Mouse (Mus musculus) macrophage (primary cell): ENCODE data around the gene Wars. TPM values are rescaled to one million over a fixed set of nuclear protein-coding genes. Genes with fewer than 3 reads are reported as not detected.
"Not testable (repeated sequence)": the region's sequence is repeated elsewhere in the genome, so short reads cannot be mapped to it uniquely, and the experiment has no call there.

Source experiments
- H3K27ac ChIP-seq: fragments of 350-480 bp; formaldehyde crosslinking; 2 replicates; pipeline ENCODE4 v1.9.0; 2021
- H3K36me3 ChIP-seq: fragments of 350-480 bp; formaldehyde crosslinking; 2 replicates; pipeline ENCODE4 v1.9.0; 2021; ENCODE audit errors: inconsistent target
- H3K4me3 ChIP-seq: fragments of 350-480 bp; formaldehyde crosslinking; 2 replicates; pipeline ENCODE4 v1.9.0; 2021; ENCODE audit errors: inconsistent target
- H3K79me2 ChIP-seq: fragments of 350-480 bp; formaldehyde crosslinking; 2 replicates; pipeline ENCODE4 v1.9.0; 2021; ENCODE audit errors: inconsistent target
- WGBS: methylation state at CpG from one replicate; pipeline ENCODE4 v1.1.7; 2026; ENCODE audit warnings: inconsistent platforms; ENCODE audit not compliant: missing documents; 5-methylcytosine and 5-hydroxymethylcytosine counted together
- polyA plus RNA-seq: library from polyadenylated mRNA; stranded (reverse); fragments of 250-400 nt; gene quantifications from 3 replicates; pipeline ENCODE4 v1.2.4, GENCODE M21; 2018; ENCODE audit warnings: inconsistent platforms

The Wars gene
- polyA plus RNA-seq, 1 experiment from 2014 or later = 29.2 TPM

- Histone ChIP-seq H3K79me2 (no peaks in the 10 kb centered on the region), H3K4me3 (no peak overlapping the region), H3K36me3 (peaks cover 24% of the 10 kb centered on the region), H3K27ac (no peak overlapping the region)
- WGBS = 91% methylated on average over 7 of the region's 7 CpGs
These were observed 36.9 kb downstream of the Wars start for GRCm38 (mm10) chr12:108857109-108857508.

GRCm38 (mm10) chr12:108856186-108856585 is 37.8 kb downstream of the Wars start:
- Histone ChIP-seq H3K36me3 (peaks cover 17% of the 10 kb centered on the region; the same call in 1 of the 2 replicates), H3K27ac (no peak overlapping the region), H3K79me2 (no peaks in the 10 kb centered on the region), H3K4me3 (no peak overlapping the region)
- WGBS = 84% methylated on average over 8 of the region's 8 CpGs

- 93% methylated on average over 10 of the region's 10 CpGs for WGBS
- Histone ChIP-seq H3K27ac (no peak overlapping the region), H3K36me3 (peaks cover 6% of the 10 kb centered on the region; the same call in 1 of the 2 replicates), H3K4me3 (no peak overlapping the region), H3K79me2 (no peaks in the 10 kb centered on the region)
These were observed 38.9 kb downstream of the Wars start for GRCm38 (mm10) chr12:108855081-108855480.

GRCm38 (mm10) chr12:108852822-108853221 is 41.2 kb downstream of the Wars start:
- Histone ChIP-seq H3K36me3 (no peaks in the 10 kb centered on the region), H3K4me3 (no peak overlapping the region), H3K27ac (no peak overlapping the region), H3K79me2 (no peaks in the 10 kb centered on the region)
- whole genome bisulfite sequencing = 94% methylated on average over 6 of the region's 8 CpGs

- WGBS = 92% methylated on average over 8 of the region's 8 CpGs
- H3K4me3 ChIP-seq = no peak overlapping the region
- H3K36me3 ChIP-seq = no peaks in the 10 kb centered on the region
- H3K79me2 ChIP-seq = no peaks in the 10 kb centered on the region
- no peak overlapping the region for H3K27ac ChIP-seq
These were observed 43.1 kb downstream of the Wars start for GRCm38 (mm10) chr12:108850886-108851285.

GRCm38 (mm10) chr12:108850129-108850528 is 43.8 kb downstream of the Wars start:
- H3K4me3 ChIP-seq = no peak overlapping the region
- no peaks in the 10 kb centered on the region for H3K36me3 ChIP-seq
- H3K27ac ChIP-seq = no peak overlapping the region
- H3K79me2 ChIP-seq = no peaks in the 10 kb centered on the region
- WGBS = 92% methylated on average over 8 of the region's 8 CpGs

GRCm38 (mm10) chr12:108849488-108850022 is 44.4 kb downstream of the Wars start:
- WGBS = 84% methylated on average over 4 of the region's 4 CpGs
- Histone ChIP-seq H3K4me3 (no peak overlapping the region), H3K36me3 (no peaks in the 10 kb centered on the region), H3K79me2 (no peaks in the 10 kb centered on the region), H3K27ac (no peak overlapping the region)

- not testable (repeated sequence) for H3K36me3 ChIP-seq, H3K27ac ChIP-seq, H3K79me2 ChIP-seq, H3K4me3 ChIP-seq
- WGBS = 95% methylated on average over 3 of the region's 3 CpGs
These were observed 45.9 kb downstream of the Wars start for GRCm38 (mm10) chr12:108848033-108848432.

- Histone ChIP-seq H3K79me2 (no peaks in the 10 kb centered on the region), H3K4me3 (no peak overlapping the region), H3K36me3 (no peaks in the 10 kb centered on the region), H3K27ac (no peak overlapping the region)
- 86% methylated on average over 7 of the region's 7 CpGs for WGBS
These were observed 51.3 kb downstream of the Wars start for GRCm38 (mm10) chr12:108842663-108843062.

GRCm38 (mm10) chr12:108841181-108841580 is 52.8 kb downstream of the Wars start:
- 89% methylated on average over 6 of the region's 6 CpGs for WGBS
- Histone ChIP-seq H3K79me2 (no peaks in the 10 kb centered on the region), H3K4me3 (no peak overlapping the region), H3K36me3 (no peaks in the 10 kb centered on the region), H3K27ac (no peak overlapping the region)

GRCm38 (mm10) chr12:108836722-108837121 is 57.3 kb downstream of the Wars start:
- WGBS = 52% methylated on average over 7 of the region's 7 CpGs
- no peaks in the 10 kb centered on the region for H3K79me2 ChIP-seq
- no peak overlapping the region for H3K4me3 ChIP-seq
- H3K27ac ChIP-seq = no peak overlapping the region
- H3K36me3 ChIP-seq = no peaks in the 10 kb centered on the region

- no peaks in the 10 kb centered on the region for H3K36me3 ChIP-seq
- H3K79me2 ChIP-seq = no peaks in the 10 kb centered on the region
- no peak within 1 kb of the TSS for H3K27ac ChIP-seq
- WGBS = 1% methylated on average over 53 of the region's 53 CpGs
- peak within 1 kb of the TSS; percentile 27; the same call in 1 of the 2 replicates for H3K4me3 ChIP-seq
These were observed 58.0 kb downstream of the Wars start, which contains the start of the genes Slc25a29 and Slc25a47 for GRCm38 (mm10) chr12:108835840-108836409. Gene Slc25a29, minus strand, starts transcription at chr12:108835883. Gene Slc25a47, plus strand, starts transcription at chr12:108836046.

GRCm38 (mm10) chr12:108835208-108835839 is 58.6 kb downstream of the Wars start:
- Histone ChIP-seq H3K27ac (no peak overlapping the region), H3K79me2 (no peaks in the 10 kb centered on the region), H3K4me3 (peak overlapping the region; percentile 1; the same call in 1 of the 2 replicates), H3K36me3 (no peaks in the 10 kb centered on the region)
- WGBS = 4% methylated on average over 47 of the region's 51 CpGs

GRCm38 (mm10) chr12:108834786-108835185 is 59.2 kb downstream of the Wars start:
- no peaks in the 10 kb centered on the region for H3K36me3 ChIP-seq
- H3K79me2 ChIP-seq = no peaks in the 10 kb centered on the region
- H3K4me3 ChIP-seq = no peak overlapping the region
- WGBS = 85% methylated on average over 5 of the region's 5 CpGs
- H3K27ac ChIP-seq = no peak overlapping the region

GRCm38 (mm10) chr12:108834337-108834736 is 59.6 kb downstream of the Wars start:
- no peak overlapping the region for H3K4me3 ChIP-seq
- 97% methylated on average over 3 of the region's 3 CpGs for WGBS
- H3K79me2 ChIP-seq = no peaks in the 10 kb centered on the region
- no peak overlapping the region for H3K27ac ChIP-seq
- no peaks in the 10 kb centered on the region for H3K36me3 ChIP-seq
